Mouse (Mus musculus) embryonic facial prominence, embryonic 13.5 days (tissue): Measurements from ENCODE around the gene Eipr1. TPM values are rescaled to one million over a fixed set of nuclear protein-coding genes. Genes with fewer than 3 reads are reported as not detected.

Experiments used
- ATAC-seq: fragments of 200-750 bp; cut with Nextera tagmentation; 2 replicates; pipeline ENCODE4 v1.8.0; 2017; ENCODE audit warnings: low read depth; ENCODE audit not compliant: insufficient number of reproducible peaks, insufficient read depth, low FRiP score, low TSS enrichment
- H3K27ac ChIP-seq: fragments of 300-500 bp; sonication (generic); 2 replicates; pipeline ENCODE4 v1.5.1; 2015; ENCODE audit warnings: moderate library complexity, mild to moderate bottlenecking, inconsistent platforms
- H3K27me3 ChIP-seq: fragments of 300-500 bp; sonication (generic); 2 replicates; pipeline ENCODE4 v1.6.1; 2015; ENCODE audit warnings: mild to moderate bottlenecking, inconsistent platforms
- H3K36me3 ChIP-seq: fragments of 300-500 bp; sonication (generic); 2 replicates; pipeline ENCODE4 v1.6.1; 2015; ENCODE audit warnings: mild to moderate bottlenecking, inconsistent platforms
- H3K4me1 ChIP-seq: fragments of 300-500 bp; sonication (generic); 2 replicates; pipeline ENCODE4 v1.6.1; 2015; ENCODE audit warnings: inconsistent platforms
- H3K4me2 ChIP-seq: fragments of 300-500 bp; sonication (generic); 2 replicates; pipeline ENCODE4 v1.6.1; 2015; ENCODE audit warnings: moderate library complexity, mild to moderate bottlenecking, inconsistent platforms
- H3K4me3 ChIP-seq: fragments of 300-500 bp; sonication (generic); 2 replicates; pipeline ENCODE4 v1.5.1; 2015; ENCODE audit warnings: mild to moderate bottlenecking, inconsistent platforms
- H3K9ac ChIP-seq: fragments of 300-500 bp; sonication (generic); 2 replicates; pipeline ENCODE4 v1.6.1; 2015; ENCODE audit warnings: mild to moderate bottlenecking, inconsistent platforms
- H3K9me3 ChIP-seq: fragments of 300-500 bp; sonication (generic); 2 replicates; pipeline ENCODE4 v1.6.1; 2016; ENCODE audit warnings: inconsistent platforms
- WGBS: fragments of 180-500 bp; shearing (Covaris S2); methylation state at CpG from one replicate; pipeline ENCODE4 v1.1.7; 2015; ENCODE audit warnings: mixed read lengths; 5-methylcytosine and 5-hydroxymethylcytosine counted together
- polyA plus RNA-seq: library from polyadenylated mRNA; unstranded; fragments of >200 nt; fragmentation: Nextera tagmentation; extraction: Ambion mirVana; gene quantifications from 2 replicates; pipeline ENCODE4 v1.2.1, GENCODE M21; 2015

Gene Eipr1
- polyA plus RNA-seq, 1 experiment from 2014 or later = 35.0 TPM

DNA sequence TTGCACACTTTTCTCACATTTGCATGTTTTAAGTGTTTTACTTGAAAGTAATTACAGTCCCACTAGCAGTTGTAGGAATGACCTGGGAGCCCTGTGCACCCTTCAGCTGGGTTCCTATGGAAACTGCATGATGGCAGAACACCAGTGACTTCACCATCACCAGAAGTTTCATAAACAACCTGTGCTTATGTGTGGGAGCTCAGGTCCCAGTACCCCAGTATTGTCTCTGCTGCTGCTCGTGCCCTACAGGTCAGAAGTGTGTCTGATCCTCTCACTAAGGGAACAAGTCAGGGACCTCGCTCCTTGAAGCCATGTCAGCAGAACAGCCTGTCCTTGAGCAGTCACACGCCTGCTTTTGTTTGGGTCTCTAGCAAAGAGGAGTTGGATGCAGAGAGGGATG lies 78.9 kb downstream of the Eipr1 start:
- no peak overlapping the region for H3K4me3 ChIP-seq
- WGBS = 87% methylated on average over 3 of the region's 3 CpGs

GRCm38 (mm10) chr12:28831066-28831733 lies 79.6 kb downstream of the Eipr1 start:
- WGBS = 40% methylated on average over 7 of the region's 7 CpGs
- Histone ChIP-seq H3K4me2 (no peak overlapping the region), H3K27me3 (no peaks in the 10 kb centered on the region), H3K9me3 (no peaks in the 10 kb centered on the region), H3K9ac (no peak overlapping the region), H3K27ac (no peak overlapping the region), H3K4me1 (no peaks in the 10 kb centered on the region), H3K4me3 (no peak overlapping the region), H3K36me3 (no peaks in the 10 kb centered on the region)
- no peak for ATAC-seq

More for the DNA sequence above, 78.9 kb downstream of the Eipr1 start:
- H3K4me1 ChIP-seq = no peaks in the 10 kb centered on the region
- H3K27me3 ChIP-seq = no peaks in the 10 kb centered on the region
- no peaks in the 10 kb centered on the region for H3K9me3 ChIP-seq
- no peak overlapping the region for H3K9ac ChIP-seq
- no peaks in the 10 kb centered on the region for H3K36me3 ChIP-seq
- no peak overlapping the region for H3K4me2 ChIP-seq
- H3K27ac ChIP-seq = no peak overlapping the region
- no peak for ATAC-seq

- no peak for ATAC-seq
- WGBS = 75% methylated on average over 6 of the region's 6 CpGs
- no peaks in the 10 kb centered on the region for H3K4me1 ChIP-seq
- no peaks in the 10 kb centered on the region for H3K9me3 ChIP-seq
- no peak overlapping the region for H3K4me2 ChIP-seq
- no peaks in the 10 kb centered on the region for H3K27me3 ChIP-seq
- no peak overlapping the region for H3K27ac ChIP-seq
- H3K9ac ChIP-seq = no peak overlapping the region
- H3K36me3 ChIP-seq = no peaks in the 10 kb centered on the region
- H3K4me3 ChIP-seq = no peak overlapping the region
Measured at GRCm38 (mm10) chr12:28834266-28834665, 82.7 kb downstream of the Eipr1 start.

DNA sequence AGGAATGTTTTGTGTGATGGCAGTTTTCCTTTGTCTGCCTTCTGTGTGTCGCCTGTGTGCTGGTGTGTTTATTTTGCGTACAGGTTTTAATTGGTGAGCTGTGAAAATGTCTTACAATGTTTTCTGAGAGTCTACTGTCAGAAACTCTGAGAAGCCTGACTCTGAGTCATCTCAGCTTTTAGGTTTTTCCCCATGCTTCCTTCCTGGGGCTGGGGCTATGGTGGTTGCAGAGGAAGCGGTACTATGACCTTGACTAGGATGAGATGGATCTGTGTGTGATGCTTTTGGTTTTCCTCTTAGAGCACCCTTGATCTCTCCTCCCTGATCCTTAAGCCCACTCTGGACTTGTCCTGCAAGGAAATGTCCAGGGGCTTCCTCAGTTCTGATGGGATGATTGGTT lies 84.1 kb downstream of the Eipr1 start:
- Histone ChIP-seq H3K4me3 (no peak overlapping the region), H3K9ac (no peak overlapping the region), H3K9me3 (no peaks in the 10 kb centered on the region), H3K4me1 (no peaks in the 10 kb centered on the region), H3K27ac (no peak overlapping the region), H3K27me3 (no peaks in the 10 kb centered on the region), H3K4me2 (no peak overlapping the region), H3K36me3 (no peaks in the 10 kb centered on the region)
- WGBS = 92% methylated on average over 3 of the region's 3 CpGs
- no peak for ATAC-seq

DNA sequence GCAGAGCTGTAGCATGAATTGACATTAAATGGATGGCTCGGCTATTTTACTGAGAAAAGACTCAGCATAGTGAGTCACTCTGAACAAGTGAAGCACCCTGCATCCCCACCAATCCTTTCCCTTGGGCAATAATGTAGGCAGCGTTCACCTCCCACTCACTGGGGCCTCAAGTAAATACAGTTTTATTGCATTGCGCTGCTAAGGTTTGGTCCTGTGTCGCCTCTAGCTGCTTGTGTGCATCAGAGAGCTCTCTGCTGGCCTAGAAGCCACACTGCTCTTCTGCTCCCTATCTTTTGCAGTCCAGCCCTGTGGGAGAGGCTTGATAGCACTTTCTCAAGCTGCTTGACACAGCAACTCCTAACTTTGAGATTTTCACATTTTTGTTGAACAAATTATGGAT lies 86.7 kb downstream of the Eipr1 start:
- no peak overlapping the region for H3K4me2 ChIP-seq
- no peak overlapping the region for H3K27ac ChIP-seq
- H3K9ac ChIP-seq = no peak overlapping the region
- no peak for ATAC-seq
- H3K36me3 ChIP-seq = no peaks in the 10 kb centered on the region
- WGBS = 79% methylated on average over 4 of the region's 4 CpGs
- no peaks in the 10 kb centered on the region for H3K27me3 ChIP-seq
- no peak overlapping the region for H3K4me3 ChIP-seq
- no peaks in the 10 kb centered on the region for H3K9me3 ChIP-seq
- no peaks in the 10 kb centered on the region for H3K4me1 ChIP-seq

DNA sequence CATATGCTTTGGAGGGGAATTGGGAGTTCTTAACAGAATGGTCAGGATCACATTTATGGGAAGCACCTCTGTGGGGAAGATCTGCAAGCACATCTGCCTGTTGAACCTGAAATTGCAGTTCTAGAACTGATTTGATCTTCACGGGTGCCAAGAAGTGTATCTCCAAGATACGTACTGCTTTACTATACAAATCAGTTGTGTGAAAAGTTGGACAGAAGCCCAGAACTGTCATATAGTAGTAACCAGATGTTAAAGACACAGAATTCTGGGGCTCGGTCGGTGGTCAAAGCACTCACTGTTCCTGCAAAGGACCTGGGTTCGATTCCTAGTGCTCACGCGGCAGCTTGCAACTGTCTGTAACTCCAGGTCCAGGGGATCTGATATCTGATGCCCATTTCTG lies 87.4 kb downstream of the Eipr1 start:
- no peak for ATAC-seq
- Histone ChIP-seq H3K27me3 (no peaks in the 10 kb centered on the region), H3K4me1 (no peaks in the 10 kb centered on the region), H3K36me3 (no peaks in the 10 kb centered on the region), H3K4me3 (no peak overlapping the region), H3K27ac (no peak overlapping the region), H3K9ac (no peak overlapping the region), H3K9me3 (no peaks in the 10 kb centered on the region), H3K4me2 (no peak overlapping the region)
- 68% methylated on average over 7 of the region's 7 CpGs for WGBS

DNA sequence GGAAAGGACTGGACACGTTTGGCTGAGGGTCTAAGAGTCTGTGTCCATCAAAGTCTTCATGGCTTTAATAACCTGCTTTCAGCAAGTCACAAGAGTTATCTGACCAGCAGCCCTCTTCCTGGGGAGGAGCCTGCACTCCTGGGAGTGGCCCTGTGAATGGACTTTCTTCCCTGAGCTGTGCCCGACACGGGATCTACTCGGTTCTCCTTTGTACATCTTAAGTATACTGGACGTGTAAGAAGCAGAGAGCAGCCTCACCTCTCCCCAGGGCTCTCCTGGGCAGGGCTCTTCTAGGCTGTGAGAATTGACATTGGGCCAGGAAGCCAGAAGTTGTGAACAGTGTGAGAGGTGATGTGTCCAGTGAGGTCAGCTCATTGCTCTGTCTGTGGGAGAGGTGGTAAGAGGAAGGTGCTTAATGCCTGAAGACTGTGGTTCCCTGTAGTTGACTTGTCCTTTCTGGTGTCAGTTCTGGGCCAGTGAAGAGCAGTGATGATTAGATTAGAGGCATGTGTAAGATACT lies 89.6 kb downstream of the Eipr1 start:
- no peak overlapping the region for H3K9ac ChIP-seq
- H3K4me2 ChIP-seq = no peak overlapping the region
- H3K36me3 ChIP-seq = no peaks in the 10 kb centered on the region
- no peak for ATAC-seq
- no peaks in the 10 kb centered on the region for H3K9me3 ChIP-seq
- 82% methylated on average over 5 of the region's 5 CpGs for WGBS
- no peak overlapping the region for H3K4me3 ChIP-seq
- H3K27me3 ChIP-seq = no peaks in the 10 kb centered on the region
- no peak overlapping the region for H3K27ac ChIP-seq
- no peaks in the 10 kb centered on the region for H3K4me1 ChIP-seq

GRCm38 (mm10) chr12:28845811-28846210 lies 94.2 kb downstream of the Eipr1 start:
- Histone ChIP-seq H3K9ac (no peak overlapping the region), H3K4me1 (no peaks in the 10 kb centered on the region), H3K27me3 (no peaks in the 10 kb centered on the region), H3K4me2 (no peak overlapping the region), H3K4me3 (no peak overlapping the region), H3K36me3 (no peaks in the 10 kb centered on the region), H3K9me3 (no peaks in the 10 kb centered on the region), H3K27ac (no peak overlapping the region)
- ATAC-seq = no peak
- WGBS = 76% methylated on average over 8 of the region's 8 CpGs

- Histone ChIP-seq H3K4me3 (no peak overlapping the region), H3K27ac (no peak overlapping the region), H3K9me3 (no peaks in the 10 kb centered on the region), H3K36me3 (no peaks in the 10 kb centered on the region), H3K27me3 (no peaks in the 10 kb centered on the region), H3K9ac (no peak overlapping the region), H3K4me1 (no peaks in the 10 kb centered on the region), H3K4me2 (no peak overlapping the region)
- no peak for ATAC-seq
- WGBS = 81% methylated on average over 6 of the region's 6 CpGs
Measured at GRCm38 (mm10) chr12:28847401-28847800, 95.8 kb downstream of the Eipr1 start.

DNA sequence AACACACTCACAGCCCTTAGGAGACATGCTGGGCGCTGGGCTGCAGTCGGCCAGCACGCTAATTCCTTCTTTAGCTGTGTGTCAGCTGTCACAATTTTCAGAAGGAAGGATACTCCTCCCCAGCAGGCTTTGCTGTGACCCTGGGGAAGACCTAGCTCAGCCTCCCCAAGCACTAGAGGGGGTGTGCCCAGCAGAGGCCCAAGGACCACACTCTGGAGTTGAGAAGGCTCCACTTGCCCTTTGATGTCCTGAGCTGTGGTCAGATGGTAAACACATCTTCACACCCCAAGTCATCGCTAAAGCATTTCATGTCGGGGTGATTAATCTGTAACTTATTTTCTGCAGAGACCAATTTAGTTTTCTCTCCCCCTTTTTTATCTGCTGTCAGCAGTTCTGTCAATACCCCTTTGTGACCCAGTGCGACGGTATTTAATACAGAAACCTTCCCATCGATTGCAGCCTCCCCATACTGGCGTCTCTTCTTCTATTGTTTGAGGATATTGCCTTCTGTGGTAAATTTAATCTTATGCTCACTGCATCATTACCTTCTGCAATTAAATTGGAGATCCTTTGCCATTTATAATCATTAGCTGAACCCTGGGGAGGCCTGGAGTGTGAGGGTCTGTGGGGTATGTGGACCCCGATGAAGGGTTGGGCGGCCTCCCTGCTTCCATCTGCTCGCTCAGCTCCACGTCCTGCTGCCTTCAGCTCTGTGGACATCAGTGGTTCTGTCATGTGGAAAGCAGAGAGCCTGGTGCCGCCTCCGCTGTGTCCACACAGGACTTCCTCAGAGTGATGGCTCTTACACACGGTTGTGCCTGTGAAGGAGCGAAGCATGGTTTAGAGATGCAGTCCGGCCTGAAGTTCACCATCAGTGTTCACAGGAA lies 97.4 kb downstream of the Eipr1 start:
- H3K9ac ChIP-seq = no peak overlapping the region
- WGBS = 87% methylated on average over 18 of the region's 18 CpGs
- no peaks in the 10 kb centered on the region for H3K9me3 ChIP-seq
- H3K4me1 ChIP-seq = no peaks in the 10 kb centered on the region
- no peaks in the 10 kb centered on the region for H3K36me3 ChIP-seq
- no peak overlapping the region for H3K27ac ChIP-seq
- ATAC-seq = no peak
- H3K4me3 ChIP-seq = no peak overlapping the region
- no peak overlapping the region for H3K4me2 ChIP-seq
- H3K27me3 ChIP-seq = no peaks in the 10 kb centered on the region

GRCm38 (mm10) chr12:28859495-28860263 lies 108.1 kb downstream of the Eipr1 start:
- peaks cover 3% of the 10 kb centered on the region; the same call in 1 of the 2 replicates for H3K36me3 ChIP-seq
- ATAC-seq = no peak
- no peaks in the 10 kb centered on the region for H3K4me1 ChIP-seq
- no peaks in the 10 kb centered on the region for H3K27me3 ChIP-seq
- H3K4me2 ChIP-seq = no peak overlapping the region
- WGBS = 79% methylated on average over 11 of the region's 11 CpGs
- H3K4me3 ChIP-seq = no peak overlapping the region
- no peak overlapping the region for H3K27ac ChIP-seq
- H3K9me3 ChIP-seq = no peaks in the 10 kb centered on the region
- H3K9ac ChIP-seq = no peak overlapping the region
